Mouse (Mus musculus) embryonic facial prominence, embryonic 11.5 days (tissue): ENCODE data around the gene Hba-a2. TPM values are rescaled to one million over a fixed set of nuclear protein-coding genes. Genes with fewer than 3 reads are reported as not detected.

ENCODE experiments used
- ATAC-seq: fragments of 200-750 bp; cut with Nextera tagmentation; replicated peaks from 2 replicates; pipeline ENCODE4 v1.8.0; 2017; ENCODE audit warnings: low read depth; ENCODE audit not compliant: insufficient number of reproducible peaks, low FRiP score, low TSS enrichment
- DNase-seq: peaks from one replicate; pipeline ENCODE4 v3.0.0-alpha.2; 2015; ENCODE audit warnings: low spot score
- H3K27ac ChIP-seq: fragments of 300-500 bp; sonication (generic); replicated peaks from 2 replicates; pipeline ENCODE4 v1.5.1; 2014; ENCODE audit warnings: mild to moderate bottlenecking, low read depth, low read length, control low read depth
- H3K27me3 ChIP-seq: fragments of 300-500 bp; sonication (generic); 2 replicates; pipeline ENCODE4 v1.6.1; 2014; ENCODE audit warnings: mild to moderate bottlenecking, low read length, moderate library complexity, mixed read lengths; ENCODE audit not compliant: control insufficient read depth, insufficient read depth
- H3K36me3 ChIP-seq: fragments of 300-500 bp; sonication (generic); replicated peaks from 2 replicates; pipeline ENCODE4 v1.6.1; 2014; ENCODE audit warnings: low read depth, mild to moderate bottlenecking, low read length, moderate library complexity, mixed read lengths; ENCODE audit not compliant: control insufficient read depth, insufficient read depth
- H3K4me1 ChIP-seq: fragments of 300-500 bp; sonication (generic); 2 replicates; pipeline ENCODE4 v1.6.1; 2014; ENCODE audit warnings: low read length, mixed read lengths; ENCODE audit not compliant: control insufficient read depth, insufficient read depth
- H3K4me2 ChIP-seq: fragments of 300-500 bp; sonication (generic); 2 replicates; pipeline ENCODE4 v1.6.1; 2014; ENCODE audit warnings: low read depth, mild to moderate bottlenecking, control low read depth, low read length, moderate library complexity
- H3K4me3 ChIP-seq: fragments of 300-500 bp; sonication (generic); 2 replicates; pipeline ENCODE4 v1.5.1; 2014; ENCODE audit warnings: low read depth, low read length, control low read depth
- H3K9ac ChIP-seq: fragments of 300-500 bp; sonication (generic); replicated peaks from 2 replicates; pipeline ENCODE4 v1.6.1; 2014; ENCODE audit warnings: mild to moderate bottlenecking, control low read depth, low read length
- H3K9me3 ChIP-seq: fragments of 300-500 bp; sonication (generic); replicated peaks from 2 replicates; pipeline ENCODE4 v1.6.1; 2016; ENCODE audit warnings: mild to moderate bottlenecking, low read length, inconsistent platforms, mixed read lengths; ENCODE audit not compliant: control insufficient read depth
- WGBS: fragments of 180-500 bp; shearing (Covaris S2); extraction: QIAGEN DNeasy Blood & Tissue Kit; methylation state at CpG from one replicate; pipeline ENCODE4 v1.1.7; 2014; 5-methylcytosine and 5-hydroxymethylcytosine counted together
- polyA plus RNA-seq: library from polyadenylated mRNA; unstranded; fragments of >200 nt; fragmentation: Nextera tagmentation; extraction: Ambion mirVana; gene quantifications from 2 replicates; pipeline ENCODE4 v1.2.1, GENCODE M21; 2014

Hba-a2 gene
- polyA plus RNA-seq, 1 experiment from 2014 or later: 4,574 TPM

GRCm38 (mm10) chr11:32339131-32339531, 42.8 kb downstream of the Hba-a2 start:
- Histone ChIP-seq H3K36me3 (no peaks in the 10 kb centered on the region), H3K4me2 (no peak overlapping the region), H3K9me3 (no peaks in the 10 kb centered on the region), H3K9ac (no peak overlapping the region), H3K27ac (no peak overlapping the region), H3K4me3 (no peak overlapping the region), H3K27me3 (no peaks in the 10 kb centered on the region), H3K4me1 (no peaks in the 10 kb centered on the region)
- 73% methylated on average over 2 of the region's 2 CpGs for WGBS
- DNase-seq (no peak), ATAC-seq (no peak)

DNA sequence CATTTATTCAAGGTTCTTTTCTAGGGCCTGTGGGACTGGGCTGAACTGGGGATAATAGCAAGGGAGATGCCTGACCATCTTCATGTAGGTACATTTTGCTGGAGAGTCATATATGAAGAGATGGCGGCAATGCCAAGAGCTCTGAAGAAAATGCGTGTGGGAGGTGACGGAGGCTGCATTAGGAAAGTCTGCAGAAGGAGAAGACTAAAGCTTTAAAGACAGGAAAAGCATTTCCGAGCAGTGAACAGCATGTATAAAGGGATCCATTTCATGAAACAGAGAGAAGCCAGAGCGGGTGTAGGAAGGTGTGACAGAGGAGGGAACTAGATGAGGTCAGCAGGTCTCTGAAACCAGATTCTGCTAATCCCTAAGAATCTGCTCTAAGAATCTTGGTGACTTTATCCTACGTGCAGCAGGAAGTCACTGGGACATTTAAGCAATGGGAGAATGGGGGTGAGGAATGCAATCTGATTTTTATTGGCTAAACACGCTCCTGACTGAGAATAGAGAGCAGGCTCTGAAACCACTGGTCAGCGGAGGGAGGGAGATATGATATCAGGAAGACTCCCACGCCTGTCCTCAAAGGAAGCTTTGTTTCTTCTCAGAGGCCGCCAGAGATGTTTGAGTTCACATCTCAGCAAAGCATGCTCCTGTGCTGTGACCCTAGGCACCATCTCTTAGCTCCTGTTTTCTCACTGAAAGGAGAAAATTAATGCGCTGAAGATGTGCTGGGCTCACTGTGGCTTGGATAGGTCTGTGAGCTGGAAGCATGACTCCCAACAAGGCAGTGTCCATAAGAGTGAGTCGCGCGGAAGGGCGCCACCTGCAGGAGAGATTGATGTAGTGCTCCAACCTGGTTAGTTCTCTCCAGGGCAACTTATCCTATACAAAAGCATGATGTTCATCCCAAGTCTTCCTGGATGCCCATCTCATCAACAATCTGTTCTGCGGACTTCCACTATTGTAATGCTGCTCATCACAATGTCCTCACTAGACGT, 44.5 kb downstream of the Hba-a2 start:
- no peak overlapping the region; the same call in 1 of the 2 replicates for H3K4me2 ChIP-seq

GRCm38 (mm10) chr11:32342770-32343191, 46.5 kb downstream of the Hba-a2 start:
- Histone ChIP-seq H3K9ac (no peak overlapping the region), H3K27me3 (no peaks in the 10 kb centered on the region), H3K4me1 (peaks cover 2% of the 10 kb centered on the region; the same call in 1 of the 2 replicates), H3K9me3 (no peaks in the 10 kb centered on the region), H3K4me3 (no peak overlapping the region), H3K4me2 (no peak overlapping the region), H3K27ac (no peak overlapping the region), H3K36me3 (no peaks in the 10 kb centered on the region)
- ATAC-seq (no peak), DNase-seq (peak; percentile 52)
- 7% methylated on average over 2 of the region's 2 CpGs for WGBS

More for the DNA sequence above, 44.5 kb downstream of the Hba-a2 start:
- no peak overlapping the region for H3K9ac ChIP-seq
- no peak overlapping the region for H3K4me3 ChIP-seq
- no peaks in the 10 kb centered on the region for H3K4me1 ChIP-seq
- DNase-seq: peak; percentile 76
- WGBS: 38% methylated on average over 17 of the region's 17 CpGs
- H3K9me3 ChIP-seq: no peaks in the 10 kb centered on the region
- peak; percentile 49; the same call in 1 of the 2 replicates for ATAC-seq
- no peaks in the 10 kb centered on the region for H3K36me3 ChIP-seq
- H3K27me3 ChIP-seq: no peaks in the 10 kb centered on the region
- H3K27ac ChIP-seq: no peak overlapping the region

DNA sequence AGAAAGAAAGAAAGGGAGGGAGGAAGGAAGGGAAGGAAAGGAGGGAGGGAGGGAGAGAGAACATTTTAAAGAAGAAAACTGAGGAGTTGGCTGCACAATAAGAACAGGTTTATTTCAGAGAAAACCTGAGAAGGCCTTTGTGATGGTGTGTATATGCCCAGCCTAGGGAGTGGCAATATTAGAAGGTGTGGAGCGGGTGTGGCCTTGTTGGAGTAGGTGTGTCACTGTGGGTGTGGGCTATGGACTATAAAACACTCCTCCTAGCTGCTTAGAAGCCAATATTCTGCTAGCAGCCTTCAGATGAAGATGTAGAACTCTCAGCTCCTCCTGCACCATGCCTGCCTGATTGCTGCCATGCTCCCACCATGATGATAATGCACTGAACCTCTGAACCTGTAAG, 47.1 kb downstream of the Hba-a2 start:
- Histone ChIP-seq H3K27ac (no peak overlapping the region), H3K4me3 (no peak overlapping the region), H3K9me3 (no peaks in the 10 kb centered on the region), H3K9ac (no peak overlapping the region), H3K27me3 (no peaks in the 10 kb centered on the region), H3K4me1 (peaks cover 2% of the 10 kb centered on the region; the same call in 1 of the 2 replicates), H3K36me3 (no peaks in the 10 kb centered on the region), H3K4me2 (no peak overlapping the region)
- DNase-seq (no peak), ATAC-seq (no peak)
- 96% methylated on average over 1 of the region's 1 CpGs for WGBS

DNA sequence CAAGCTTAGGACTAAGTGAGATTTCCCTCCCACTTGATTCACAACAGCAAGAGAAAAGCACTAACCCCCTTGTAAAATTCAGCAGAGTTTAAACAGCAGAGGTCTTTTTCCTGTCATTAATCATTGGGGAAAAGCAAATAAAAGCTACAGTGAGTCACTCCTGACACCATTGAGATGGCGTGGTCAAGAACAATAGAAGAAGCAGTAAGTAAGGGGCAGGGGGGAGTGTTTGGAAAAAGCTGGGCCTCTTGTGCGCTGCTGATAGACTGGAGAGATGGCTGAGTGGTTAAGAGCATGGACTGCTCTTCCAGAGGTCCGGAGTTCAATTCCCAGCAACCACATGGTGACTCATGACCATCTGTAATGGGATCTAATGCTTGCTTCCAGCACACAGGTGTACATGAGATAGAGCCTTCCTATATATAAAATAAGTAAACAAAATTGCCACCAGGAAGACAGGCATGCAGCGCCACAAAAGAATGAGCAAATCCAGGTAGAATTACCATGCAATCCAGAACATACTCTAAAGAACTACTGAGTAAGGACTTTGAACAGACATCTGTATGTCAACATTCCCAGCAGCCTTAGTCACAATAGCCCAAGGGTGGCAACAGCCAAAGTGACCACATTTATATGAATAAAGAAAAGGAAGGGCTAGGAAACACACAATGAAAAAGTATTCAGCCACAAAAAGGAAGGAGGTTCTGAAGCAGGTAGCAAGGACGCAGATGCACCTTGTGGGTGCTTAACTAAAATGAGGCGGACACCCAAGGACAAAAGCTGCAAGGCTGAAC, 49.4 kb downstream of the Hba-a2 start:
- Histone ChIP-seq H3K27me3 (no peaks in the 10 kb centered on the region), H3K4me3 (no peak overlapping the region), H3K9me3 (no peaks in the 10 kb centered on the region), H3K4me2 (no peak overlapping the region), H3K9ac (no peak overlapping the region), H3K27ac (no peak overlapping the region), H3K36me3 (no peaks in the 10 kb centered on the region), H3K4me1 (peaks cover 5% of the 10 kb centered on the region)
- no peak for ATAC-seq
- 82% methylated on average over 6 of the region's 6 CpGs for WGBS
- DNase-seq: no peak

Other genes with a start within 250 kb of the Hba-a2 start
- 0.08 TPM in 1 of 2 replicates, not detected in the other for gene Il9r, start 96.2 kb upstream of the Hba-a2 start, polyA plus RNA-seq
- gene Snrnp25, start 91.1 kb upstream of the Hba-a2 start, polyA plus RNA-seq: 91.8 and 94.6 TPM in 2 replicates
- 21.6 and 24.0 TPM in 2 replicates for gene Rhbdf1, start 74.2 kb upstream of the Hba-a2 start, polyA plus RNA-seq
- gene Mpg, start 70.0 kb upstream of the Hba-a2 start, polyA plus RNA-seq: 29.6 and 30.9 TPM in 2 replicates
- gene Nprl3, start 28.8 kb upstream of the Hba-a2 start, polyA plus RNA-seq: 23.4 and 28.7 TPM in 2 replicates
- 2,193 and 2,570 TPM in 2 replicates for gene Hba-x, start 20.1 kb upstream of the Hba-a2 start, polyA plus RNA-seq
- 2,270 and 2,500 TPM in 2 replicates for gene Hba-a1, start 13.0 kb upstream of the Hba-a2 start, polyA plus RNA-seq
- gene Hbq1b, start 9.5 kb upstream of the Hba-a2 start, polyA plus RNA-seq: 6.3 and 6.8 TPM in 2 replicates
- gene Hbq1a, start 3.6 kb downstream of the Hba-a2 start, polyA plus RNA-seq: 0.50 TPM in 1 of 2 replicates, not detected in the other
- gene Sh3pxd2b, start 51.3 kb downstream of the Hba-a2 start, polyA plus RNA-seq: 17.2 and 18.0 TPM in 2 replicates
- gene Ubtd2, start 158.9 kb downstream of the Hba-a2 start, polyA plus RNA-seq: 99.8 and 104 TPM in 2 replicates
- 0.65 TPM in 1 of 2 replicates, not detected in the other for gene Efcab9, start 235.6 kb downstream of the Hba-a2 start, polyA plus RNA-seq
- gene Stk10, start 236.8 kb downstream of the Hba-a2 start, polyA plus RNA-seq: 1.4 and 1.7 TPM in 2 replicates